Mouse (Mus musculus) kidney, adult 2 months (tissue): ENCODE data around the gene Zscan20. TPM values are rescaled to one million over a fixed set of nuclear protein-coding genes. Genes with fewer than 3 reads are reported as not detected.

Experiments used
- DNase-seq: peaks from one replicate; pipeline ENCODE4 v3.0.0; 2021
- H3K27ac ChIP-seq: fragments of 200-500 bp; 2 replicates; pipeline ENCODE4 v1.5.1; 2012; ENCODE audit warnings: low read depth, low read length, control low read depth, inconsistent platforms; ENCODE audit not compliant: insufficient read depth
- H3K27me3 ChIP-seq: fragments of 200-500 bp; replicated peaks from 2 replicates; pipeline ENCODE4 v1.6.1; 2012; ENCODE audit warnings: mild to moderate bottlenecking, moderate library complexity, low read length, inconsistent platforms; ENCODE audit not compliant: control insufficient read depth, insufficient read depth
- H3K36me3 ChIP-seq: fragments of 200-500 bp; 2 replicates; pipeline ENCODE4 v1.6.1; 2012; ENCODE audit warnings: mild to moderate bottlenecking, moderate library complexity, low read length, inconsistent platforms; ENCODE audit not compliant: control insufficient read depth, insufficient read depth
- H3K4me1 ChIP-seq: fragments of 200-500 bp; 2 replicates; pipeline ENCODE4 v1.6.1; 2011; ENCODE audit warnings: low read length; ENCODE audit not compliant: control insufficient read depth, insufficient read depth
- H3K4me3 ChIP-seq: fragments of 200-500 bp; 2 replicates; pipeline ENCODE4 v1.5.1; 2011; ENCODE audit warnings: mild to moderate bottlenecking, low read depth, low read length, control low read depth; ENCODE audit not compliant: insufficient read depth
- CTCF ChIP-seq: fragments of 200-500 bp; conservative IDR thresholded peaks from 2 replicates; pipeline ENCODE4 v1.5.1; 2011; ENCODE audit warnings: low read depth, mild to moderate bottlenecking, control low read depth, low read length, moderate library complexity, mixed read lengths; ENCODE audit not compliant: insufficient read depth, insufficient read length
- POLR2A ChIP-seq: fragments of 200-500 bp; IDR thresholded peaks from one replicate; pipeline ENCODE4 v1.6.1; 2011; ENCODE audit warnings: low read depth, low read length, control low read depth
- WGBS: fragments of 180-500 bp; shearing (Covaris S2); methylation state at CpG from one replicate; pipeline ENCODE4 v1.1.7; 2018; 5-methylcytosine and 5-hydroxymethylcytosine counted together
- polyA plus RNA-seq: library from polyadenylated mRNA; depleted of rRNA; stranded (reverse); fragments of >200 nt; gene quantifications from 2 replicates; pipeline ENCODE4 v1.2.3, GENCODE M21; 2012

Gene Zscan20
- polyA plus RNA-seq, 1 experiment = 2.3 TPM

GRCm38 (mm10) chr4:128610706-128611105 lies 808 bp upstream of the Zscan20 start:
- 27% methylated on average over 10 of the region's 10 CpGs for WGBS
- no peaks in the 10 kb centered on the region for H3K27me3 ChIP-seq
- no peak overlapping the region for H3K27ac ChIP-seq
- H3K36me3 ChIP-seq = no peaks in the 10 kb centered on the region
- no peak for DNase-seq
- TF ChIP-seq POLR2A (no peak), CTCF (no peak)
- H3K4me3 ChIP-seq = no peak overlapping the region
- H3K4me1 ChIP-seq = 0 out of 2 replicates have a peak, but pooled peaks cover 2% of the 10 kb centered on the region

- WGBS = 5% methylated on average over 27 of the region's 27 CpGs
- no peaks in the 10 kb centered on the region for H3K4me1 ChIP-seq
- H3K36me3 ChIP-seq = no peaks in the 10 kb centered on the region
- H3K27me3 ChIP-seq = no peaks in the 10 kb centered on the region
- H3K4me3 ChIP-seq = peak overlapping the region; percentile 82
- H3K27ac ChIP-seq = no peak overlapping the region
- DNase-seq = peak; percentile 21
- TF ChIP-seq CTCF = no peak
- no peak for TF ChIP-seq POLR2A
Observed at GRCm38 (mm10) chr4:128609276-128609924, 498 bp downstream of the Zscan20 start.

- H3K36me3 ChIP-seq = no peaks in the 10 kb centered on the region; the same call in 1 of the 2 replicates
- DNase-seq = no peak
- no peaks in the 10 kb centered on the region for H3K27me3 ChIP-seq
- WGBS = 84% methylated on average over 11 of the region's 11 CpGs
- H3K4me3 ChIP-seq = no peak overlapping the region
- TF ChIP-seq POLR2A (no peak), CTCF (no peak)
- H3K27ac ChIP-seq = no peak overlapping the region
- H3K4me1 ChIP-seq = no peaks in the 10 kb centered on the region
Observed at GRCm38 (mm10) chr4:128607661-128608060, 2.2 kb downstream of the Zscan20 start.

- Histone ChIP-seq H3K27ac (no peak overlapping the region), H3K36me3 (no peaks in the 10 kb centered on the region; the same call in 1 of the 2 replicates), H3K4me1 (no peaks in the 10 kb centered on the region), H3K4me3 (no peak overlapping the region), H3K27me3 (no peaks in the 10 kb centered on the region)
- WGBS = 96% methylated on average over 7 of the region's 7 CpGs
- TF ChIP-seq CTCF = no peak
- TF ChIP-seq POLR2A = no peak
- no peak for DNase-seq
Observed at GRCm38 (mm10) chr4:128606586-128606985, 3.3 kb downstream of the Zscan20 start.

GRCm38 (mm10) chr4:128597801-128598560 lies 11.9 kb downstream of the Zscan20 start:
- Histone ChIP-seq H3K36me3 (no peaks in the 10 kb centered on the region), H3K27ac (no peak overlapping the region), H3K4me1 (no peaks in the 10 kb centered on the region), H3K4me3 (no peak overlapping the region), H3K27me3 (no peaks in the 10 kb centered on the region)
- 73% methylated on average over 12 of the region's 12 CpGs for WGBS
- no peak for DNase-seq
- TF ChIP-seq POLR2A (no peak), CTCF (no peak)

- DNase-seq = no peak
- TF ChIP-seq POLR2A (no peak), CTCF (no peak)
- Histone ChIP-seq H3K4me1 (no peaks in the 10 kb centered on the region), H3K36me3 (peaks cover 2% of the 10 kb centered on the region), H3K27me3 (no peaks in the 10 kb centered on the region), H3K4me3 (no peak overlapping the region), H3K27ac (no peak overlapping the region)
- 92% methylated on average over 5 of the region's 5 CpGs for WGBS
Observed at GRCm38 (mm10) chr4:128594062-128594461, 15.8 kb downstream of the Zscan20 start.

- DNase-seq = no peak
- WGBS = over 99% methylated on average over 4 of the region's 4 CpGs
- no peak overlapping the region for H3K4me3 ChIP-seq
- peaks cover 2% of the 10 kb centered on the region for H3K36me3 ChIP-seq
- H3K27me3 ChIP-seq = no peaks in the 10 kb centered on the region
- H3K4me1 ChIP-seq = no peaks in the 10 kb centered on the region
- H3K27ac ChIP-seq = no peak overlapping the region
- TF ChIP-seq CTCF (no peak), POLR2A (no peak)
Observed at GRCm38 (mm10) chr4:128593286-128593685, 16.6 kb downstream of the Zscan20 start.
